Mouse (Mus musculus): ENCODE data around the gene Ttc16. TPM values are rescaled to one million over a fixed set of nuclear protein-coding genes. Genes with fewer than 3 reads are reported as not detected.
A peak's percentile ranks its signal among the peaks of the same experiment; 100 is the strongest.

The Ttc16 gene
- polyA plus RNA-seq, 1 experiment = 1.1 TPM

- Histone ChIP-seq H3K4me3 (ENCODE audit: insufficient read depth, low read depth, low read length) (peak overlapping the region; percentile 82), H3K36me3 (ENCODE audit: control insufficient read depth, insufficient read depth, low read length) (peaks cover 10% of the 10 kb centered on the region)
- WGBS = under 1% methylated on average over 41 of the region's 41 CpGs
These were observed 63.3 kb downstream of the Ttc16 start for GRCm38 (mm10) chr2:32712108-32712551.

GRCm38 (mm10) chr2:32711301-32712056 lies 64.0 kb downstream of the Ttc16 start:
- H3K4me1 ChIP-seq (ENCODE audit: control insufficient read depth, insufficient read depth, low read length) = peaks cover 8% of the 10 kb centered on the region; the same call in 1 of the 2 replicates
- peak overlapping the region; percentile 87 for H3K27ac ChIP-seq (ENCODE audit: insufficient read depth, low read depth, low read length)
- peaks cover 13% of the 10 kb centered on the region for H3K36me3 ChIP-seq (ENCODE audit: control insufficient read depth, insufficient read depth, low read length)
- H3K4me3 ChIP-seq (ENCODE audit: insufficient read depth, low read depth, low read length) = peak overlapping the region; percentile 82
- WGBS = 15% methylated on average over 9 of the region's 9 CpGs
- TF ChIP-seq POLR2A (IDR thresholded peaks at IDR 0.05; ENCODE audit: low read depth, low read length) = no peak
- peak; percentile 38 for TF ChIP-seq CTCF (conservative IDR thresholded peaks at IDR 0.05; ENCODE audit: insufficient read depth, insufficient read length, low read depth, low read length)
- no peak for DNase-seq
- H3K27me3 ChIP-seq (replicated peaks; ENCODE audit: control insufficient read depth, insufficient read depth, low read length) = no peaks in the 10 kb centered on the region

More at GRCm38 (mm10) chr2:32712108-32712551, 63.3 kb downstream of the Ttc16 start:
- peaks cover 8% of the 10 kb centered on the region; the same call in 1 of the 2 replicates for H3K4me1 ChIP-seq (ENCODE audit: control insufficient read depth, insufficient read depth, low read length)
- H3K27ac ChIP-seq (ENCODE audit: insufficient read depth, low read depth, low read length) = peak overlapping the region; percentile 87
- DNase-seq = peak; percentile 89
- H3K27me3 ChIP-seq (replicated peaks; ENCODE audit: control insufficient read depth, insufficient read depth, low read length) = no peaks in the 10 kb centered on the region
- no peak for TF ChIP-seq POLR2A (IDR thresholded peaks at IDR 0.05; ENCODE audit: low read depth, low read length)
- TF ChIP-seq CTCF (conservative IDR thresholded peaks at IDR 0.05; ENCODE audit: insufficient read depth, insufficient read length, low read depth, low read length) = no peak

- Histone ChIP-seq H3K4me3 (ENCODE audit: insufficient read depth, low read depth, low read length) (no peak overlapping the region), H3K4me1 (ENCODE audit: control insufficient read depth, insufficient read depth, low read length) (peaks cover 8% of the 10 kb centered on the region; the same call in 1 of the 2 replicates), H3K27ac (ENCODE audit: insufficient read depth, low read depth, low read length) (no peak overlapping the region), H3K27me3 (replicated peaks; ENCODE audit: control insufficient read depth, insufficient read depth, low read length) (no peaks in the 10 kb centered on the region), H3K36me3 (ENCODE audit: control insufficient read depth, insufficient read depth, low read length) (peaks cover 18% of the 10 kb centered on the region)
- no peak for TF ChIP-seq POLR2A (IDR thresholded peaks at IDR 0.05; ENCODE audit: low read depth, low read length)
- TF ChIP-seq CTCF (conservative IDR thresholded peaks at IDR 0.05; ENCODE audit: insufficient read depth, insufficient read length, low read depth, low read length) = no peak
- WGBS = 80% methylated on average over 5 of the region's 5 CpGs
- DNase-seq = no peak
These were observed 65.0 kb downstream of the Ttc16 start for GRCm38 (mm10) chr2:32710425-32710824.

GRCm38 (mm10) chr2:32709521-32710137 lies 65.8 kb downstream of the Ttc16 start:
- H3K27ac ChIP-seq (ENCODE audit: insufficient read depth, low read depth, low read length) = no peak overlapping the region
- DNase-seq = no peak
- no peaks in the 10 kb centered on the region for H3K27me3 ChIP-seq (replicated peaks; ENCODE audit: control insufficient read depth, insufficient read depth, low read length)
- H3K4me1 ChIP-seq (ENCODE audit: control insufficient read depth, insufficient read depth, low read length) = peaks cover 15% of the 10 kb centered on the region
- no peak for TF ChIP-seq POLR2A (IDR thresholded peaks at IDR 0.05; ENCODE audit: low read depth, low read length)
- no peak for TF ChIP-seq CTCF (conservative IDR thresholded peaks at IDR 0.05; ENCODE audit: insufficient read depth, insufficient read length, low read depth, low read length)
- peaks cover 18% of the 10 kb centered on the region for H3K36me3 ChIP-seq (ENCODE audit: control insufficient read depth, insufficient read depth, low read length)
- 83% methylated on average over 20 of the region's 20 CpGs for WGBS
- H3K4me3 ChIP-seq (ENCODE audit: insufficient read depth, low read depth, low read length) = no peak overlapping the region

- WGBS = 24% methylated on average over 3 of the region's 3 CpGs
- no peak for DNase-seq
- Histone ChIP-seq H3K36me3 (ENCODE audit: control insufficient read depth, insufficient read depth, low read length) (peaks cover 18% of the 10 kb centered on the region), H3K27me3 (replicated peaks; ENCODE audit: control insufficient read depth, insufficient read depth, low read length) (no peaks in the 10 kb centered on the region), H3K4me1 (ENCODE audit: control insufficient read depth, insufficient read depth, low read length) (peaks cover 17% of the 10 kb centered on the region), H3K4me3 (ENCODE audit: insufficient read depth, low read depth, low read length) (no peak overlapping the region), H3K27ac (ENCODE audit: insufficient read depth, low read depth, low read length) (no peak overlapping the region)
- TF ChIP-seq POLR2A (IDR thresholded peaks at IDR 0.05; ENCODE audit: low read depth, low read length) (no peak), CTCF (conservative IDR thresholded peaks at IDR 0.05; ENCODE audit: insufficient read depth, insufficient read length, low read depth, low read length) (peak; percentile 67)
These were observed 66.8 kb downstream of the Ttc16 start for GRCm38 (mm10) chr2:32708643-32709042.

Other genes starting within 250 kb of the Ttc16 start
- gene Fam102a, start 240.3 kb downstream of the Ttc16 start, polyA plus RNA-seq (2012; rRNA removed) = 39.0 and 40.2 TPM in 2 replicates
- 120 and 138 TPM in 2 replicates for gene Dpm2, start 204.8 kb downstream of the Ttc16 start, polyA plus RNA-seq (2012; rRNA removed)
- gene Pip5kl1, start 200.8 kb downstream of the Ttc16 start, polyA plus RNA-seq (2012; rRNA removed) = 0.14 TPM in 1 of 2 replicates, not detected in the other
- gene 9430097D07Rik, start 199.9 kb downstream of the Ttc16 start, polyA plus RNA-seq (2012; rRNA removed) = not detected in 2 replicates
- 7.0 and 7.2 TPM in 2 replicates for gene St6galnac4, start 188.5 kb downstream of the Ttc16 start, polyA plus RNA-seq (2012; rRNA removed)
- gene St6galnac6, start 175.9 kb downstream of the Ttc16 start, polyA plus RNA-seq (2012; rRNA removed) = 21.1 and 23.6 TPM in 2 replicates
- 31.6 and 47.4 TPM in 2 replicates for gene Ak1, start 153.9 kb downstream of the Ttc16 start, polyA plus RNA-seq (2012; rRNA removed)
- gene Eng, start 129.0 kb downstream of the Ttc16 start, polyA plus RNA-seq (2012; rRNA removed) = 228 and 289 TPM in 2 replicates
- gene Fpgs, start 71.5 kb downstream of the Ttc16 start, polyA plus RNA-seq (2012; rRNA removed) = 147 and 174 TPM in 2 replicates
- 88.3 and 89.2 TPM in 2 replicates for gene Cdk9, start 62.6 kb downstream of the Ttc16 start, polyA plus RNA-seq (2012; rRNA removed)
- gene Sh2d3c, start 54.6 kb downstream of the Ttc16 start, polyA plus RNA-seq (2012; rRNA removed) = 28.4 and 30.4 TPM in 2 replicates
- not detected in 2 replicates for gene 6330409D20Rik, start 34.6 kb downstream of the Ttc16 start, polyA plus RNA-seq (2012; rRNA removed)
- gene Tor2a, start 18.4 kb downstream of the Ttc16 start, polyA plus RNA-seq (2012; rRNA removed) = 72.5 and 93.3 TPM in 2 replicates
- gene Ptrh1, start 153 bp upstream of the Ttc16 start, polyA plus RNA-seq (2012; rRNA removed) = 8.0 and 11.8 TPM in 2 replicates
- gene Cfap157, start 8.8 kb upstream of the Ttc16 start, polyA plus RNA-seq (2012; rRNA removed) = 0.12 TPM in 1 of 2 replicates, not detected in the other
- gene Stxbp1, start 71.6 kb upstream of the Ttc16 start, polyA plus RNA-seq (2012; rRNA removed) = 10.2 and 13.2 TPM in 2 replicates
- 32.3 and 33.4 TPM in 2 replicates for gene Fam129b, start 100.5 kb upstream of the Ttc16 start, polyA plus RNA-seq (2012; rRNA removed)
- gene Rpl12, start 185.9 kb upstream of the Ttc16 start, polyA plus RNA-seq (2012; rRNA removed) = 166 and 270 TPM in 2 replicates
- gene Lrsam1, start 186.0 kb upstream of the Ttc16 start, polyA plus RNA-seq (2012; rRNA removed) = 12.0 and 15.5 TPM in 2 replicates
- 51.1 and 51.9 TPM in 2 replicates for gene Slc2a8, start 206.4 kb upstream of the Ttc16 start, polyA plus RNA-seq (2012; rRNA removed)

Measured in kidney, adult 2 months (tissue).